Mouse (Mus musculus) C2C12 (cell line): ENCODE results near the gene Thada.

Experiments used
- CTCF ChIP-seq: IDR thresholded peaks from one replicate; pipeline ENCODE4 v1.5.1; 2011; ENCODE audit not compliant: control insufficient read depth, insufficient read depth, insufficient read length
- USF1 ChIP-seq: IDR thresholded peaks from one replicate; pipeline ENCODE4 v1.6.1; 2011; ENCODE audit warnings: low read depth, mild to moderate bottlenecking, control low read depth, moderate library complexity

DNA sequence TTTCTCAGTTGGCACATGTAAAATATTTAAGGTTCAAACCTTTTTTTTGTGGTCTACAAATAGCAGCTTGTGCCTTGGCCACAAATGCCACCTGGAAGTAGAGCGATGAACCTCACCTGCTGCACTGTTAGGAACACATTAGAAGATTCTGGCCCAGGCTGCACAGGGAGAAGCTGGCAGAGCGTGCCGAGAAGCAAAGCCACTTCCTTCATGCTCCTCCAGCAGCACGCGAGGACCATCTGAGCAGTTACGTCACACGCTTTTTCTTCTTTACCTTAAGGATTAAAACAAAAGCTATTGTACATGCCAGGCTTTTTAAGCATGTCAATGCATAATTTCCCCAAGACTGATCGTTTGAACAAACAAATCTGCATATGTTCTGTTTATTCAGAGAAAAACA is 43.1 kb downstream of the Thada start:
- TF ChIP-seq CTCF: no peak
- no peak for TF ChIP-seq USF1
